Mouse (Mus musculus) ES-Bruce4 (cell line): ENCODE results near the gene Ankrd63. TPM values are rescaled to one million over a fixed set of nuclear protein-coding genes. Genes with fewer than 3 reads are reported as not detected.

ENCODE experiments used
- H3K27ac ChIP-seq: 2 replicates; pipeline ENCODE4 v1.5.1; 2012; ENCODE audit warnings: low read length, inconsistent platforms; ENCODE audit not compliant: insufficient read depth
- H3K27me3 ChIP-seq: 2 replicates; pipeline ENCODE4 v1.6.1; 2012; ENCODE audit warnings: mild to moderate bottlenecking, low read length, inconsistent platforms; ENCODE audit not compliant: control insufficient read depth, poor library complexity, insufficient read depth, severe bottlenecking
- H3K36me3 ChIP-seq: 2 replicates; pipeline ENCODE4 v1.6.1; 2012; ENCODE audit warnings: inconsistent platforms, mild to moderate bottlenecking, low read length, moderate library complexity; ENCODE audit not compliant: control insufficient read depth, poor library complexity, insufficient read depth, severe bottlenecking
- H3K4me1 ChIP-seq: one replicate; pipeline ENCODE4 v1.8.1; 2011; ENCODE audit warnings: low read length; ENCODE audit not compliant: control insufficient read depth, insufficient read depth
- H3K4me3 ChIP-seq: 2 replicates; pipeline ENCODE4 v1.5.1; 2011; ENCODE audit warnings: low read depth, mild to moderate bottlenecking, low read length
- H3K9ac ChIP-seq: 2 replicates; pipeline ENCODE4 v1.6.1; 2012; ENCODE audit warnings: low read depth, mild to moderate bottlenecking, inconsistent platforms; ENCODE audit not compliant: poor library complexity, severe bottlenecking
- H3K9me3 ChIP-seq: replicated peaks from 2 replicates; pipeline ENCODE4 v1.6.1; 2012; ENCODE audit warnings: mild to moderate bottlenecking, low read length, inconsistent platforms; ENCODE audit not compliant: control insufficient read depth, poor library complexity, insufficient read depth, severe bottlenecking
- CTCF ChIP-seq: IDR thresholded peaks from one replicate; pipeline ENCODE4 v1.8.1; 2011; ENCODE audit warnings: low read depth, low read length
- EP300 ChIP-seq: IDR thresholded peaks from 2 replicates; pipeline ENCODE4 v1.6.1; 2011; ENCODE audit warnings: low read depth, low read length; ENCODE audit not compliant: insufficient read depth
- POLR2A ChIP-seq: IDR thresholded peaks from one replicate; pipeline ENCODE4 v1.8.1; 2011; ENCODE audit warnings: low read length; ENCODE audit not compliant: insufficient read depth
- polyA plus RNA-seq: library from polyadenylated mRNA; stranded (reverse); fragments of >200 nt; gene quantifications from 2 replicates; pipeline ENCODE4 v1.2.4, GENCODE M21; 2011; ENCODE audit warnings: low read depth; ENCODE audit not compliant: missing spikeins, insufficient read depth, insufficient read length

Gene Ankrd63
- polyA plus RNA-seq, 1 experiment = not detected

DNA sequence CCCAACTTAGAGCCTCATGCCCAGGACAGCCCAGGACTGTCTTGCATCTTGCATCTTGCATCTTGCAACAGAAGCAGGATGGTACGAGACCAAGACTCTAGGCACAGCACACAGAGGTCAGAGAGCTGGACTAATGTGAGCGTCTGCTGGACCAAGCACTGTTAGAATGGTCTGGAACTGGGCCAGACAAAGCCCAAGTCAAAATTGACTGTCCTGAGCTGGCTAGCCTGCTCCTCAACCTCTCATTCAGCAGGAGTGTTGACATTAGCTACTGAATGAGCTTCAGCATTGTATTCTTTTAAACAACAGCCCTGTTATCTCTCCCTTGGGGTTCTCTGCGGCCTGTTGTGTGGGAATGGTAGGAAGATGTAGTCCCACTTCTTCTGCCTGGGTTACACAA, 24.2 kb downstream of the Ankrd63 start:
- peaks cover 14% of the 10 kb centered on the region for H3K27me3 ChIP-seq
- H3K9ac ChIP-seq = no peak overlapping the region
- no peak overlapping the region for H3K4me3 ChIP-seq
- H3K4me1 ChIP-seq = peaks cover 4% of the 10 kb centered on the region
- no peaks in the 10 kb centered on the region for H3K36me3 ChIP-seq
- TF ChIP-seq POLR2A (no peak), EP300 (no peak), CTCF (no peak)
- H3K27ac ChIP-seq = no peak overlapping the region
- no peaks in the 10 kb centered on the region for H3K9me3 ChIP-seq

DNA sequence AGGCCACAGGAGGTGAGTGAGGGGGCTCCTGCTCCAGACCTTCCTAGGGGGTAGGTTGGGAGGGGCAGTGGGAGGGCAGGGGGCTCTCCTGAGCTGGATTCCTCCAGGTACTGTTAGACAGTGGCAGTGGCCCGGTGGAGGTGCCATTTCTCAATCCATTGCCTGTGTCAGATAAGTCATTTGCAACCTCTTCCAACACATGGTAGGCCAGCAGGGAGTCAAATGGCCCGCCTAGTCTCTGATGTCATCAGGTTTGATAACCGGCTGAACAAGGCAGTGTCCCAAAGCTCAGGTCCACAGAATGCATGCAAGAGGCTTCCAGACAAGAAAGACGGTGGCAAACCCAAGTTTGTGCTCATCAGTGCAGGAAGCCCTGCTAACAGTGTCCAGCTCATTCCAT, 25.9 kb downstream of the Ankrd63 start:
- H3K27ac ChIP-seq = no peak overlapping the region
- H3K4me1 ChIP-seq = peaks cover 6% of the 10 kb centered on the region
- peaks cover 14% of the 10 kb centered on the region for H3K27me3 ChIP-seq
- H3K36me3 ChIP-seq = no peaks in the 10 kb centered on the region
- no peaks in the 10 kb centered on the region for H3K9me3 ChIP-seq
- peak overlapping the region; percentile 81 for H3K9ac ChIP-seq
- TF ChIP-seq EP300 = no peak
- no peak for TF ChIP-seq CTCF
- H3K4me3 ChIP-seq = peak overlapping the region; percentile 76

DNA sequence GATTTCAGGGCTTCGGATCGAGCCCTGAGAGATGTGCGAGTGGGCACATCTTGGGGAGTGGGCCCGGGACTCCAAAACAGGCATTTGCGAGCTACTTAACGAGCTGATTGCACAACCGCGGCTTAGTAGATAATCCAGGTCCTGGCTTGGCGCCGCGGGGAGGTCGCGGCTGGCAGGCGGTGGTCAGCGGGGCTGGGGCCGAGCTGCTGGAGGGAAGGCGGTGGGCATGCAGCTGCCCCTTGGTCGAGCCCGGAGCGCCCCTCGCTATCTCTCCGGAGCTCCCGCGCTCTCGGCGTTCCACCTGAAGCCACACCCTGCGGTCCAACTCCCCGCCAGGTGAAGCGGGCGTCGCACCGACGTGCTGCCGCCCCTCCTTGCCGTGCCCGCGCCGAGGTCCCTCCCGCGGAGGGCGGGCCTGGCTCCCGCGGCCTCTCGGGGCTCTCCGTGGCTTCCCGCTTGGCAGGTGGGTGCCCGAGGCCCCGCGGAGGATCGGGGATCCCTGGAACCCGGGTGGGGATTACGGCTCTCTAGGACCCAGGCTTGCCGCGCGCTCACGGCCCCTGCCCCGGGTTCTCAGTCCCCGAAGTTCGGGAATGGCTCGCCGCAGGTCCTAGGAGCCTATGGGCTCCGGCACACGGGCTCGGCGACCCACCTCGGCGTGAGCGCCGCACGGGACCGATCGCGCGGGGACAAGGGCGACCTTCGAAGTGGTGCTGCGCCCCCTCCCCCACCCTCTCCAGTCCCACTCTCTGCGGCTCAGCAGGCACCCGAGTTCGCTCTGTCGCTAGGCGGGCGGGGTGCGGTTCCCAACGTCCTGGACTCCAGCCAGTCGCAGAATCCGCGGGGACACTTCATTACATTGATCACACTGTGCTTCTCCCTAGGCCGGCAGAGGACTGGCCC, 26.7 kb downstream of the Ankrd63 start:
- no peaks in the 10 kb centered on the region for H3K36me3 ChIP-seq
- H3K4me3 ChIP-seq = peak overlapping the region; percentile 76
- H3K27ac ChIP-seq = no peak overlapping the region
- peaks cover 14% of the 10 kb centered on the region for H3K27me3 ChIP-seq
- peak overlapping the region; percentile 81 for H3K9ac ChIP-seq
- peaks cover 6% of the 10 kb centered on the region for H3K4me1 ChIP-seq
- no peaks in the 10 kb centered on the region for H3K9me3 ChIP-seq
- TF ChIP-seq CTCF (no peak), POLR2A (no peak), EP300 (no peak)

DNA sequence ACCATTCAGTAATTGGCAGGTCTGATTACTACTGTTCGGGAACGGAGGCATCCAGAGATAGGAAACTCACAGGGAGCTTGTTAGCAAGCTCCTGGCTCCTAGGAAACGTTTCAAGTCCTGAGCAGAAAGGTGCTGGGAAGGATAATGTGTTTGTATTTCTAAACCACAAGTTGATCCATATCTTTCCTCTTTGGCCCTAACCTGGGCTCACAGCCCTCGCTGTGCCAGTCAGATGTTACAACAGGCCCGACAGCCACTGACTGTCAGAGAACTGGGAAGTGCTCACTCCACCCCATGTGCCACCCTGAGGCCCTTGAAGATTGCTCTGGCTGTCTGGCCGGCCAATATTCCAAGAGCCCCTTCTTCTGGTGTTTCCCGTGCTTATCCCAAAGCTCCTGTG, 29.3 kb downstream of the Ankrd63 start:
- Histone ChIP-seq H3K27ac (no peak overlapping the region), H3K4me3 (no peak overlapping the region), H3K27me3 (peaks cover 14% of the 10 kb centered on the region), H3K4me1 (peaks cover 6% of the 10 kb centered on the region), H3K9me3 (no peaks in the 10 kb centered on the region), H3K9ac (no peak overlapping the region), H3K36me3 (no peaks in the 10 kb centered on the region)
- no peak for TF ChIP-seq CTCF
- no peak for TF ChIP-seq POLR2A
- TF ChIP-seq EP300 = no peak

DNA sequence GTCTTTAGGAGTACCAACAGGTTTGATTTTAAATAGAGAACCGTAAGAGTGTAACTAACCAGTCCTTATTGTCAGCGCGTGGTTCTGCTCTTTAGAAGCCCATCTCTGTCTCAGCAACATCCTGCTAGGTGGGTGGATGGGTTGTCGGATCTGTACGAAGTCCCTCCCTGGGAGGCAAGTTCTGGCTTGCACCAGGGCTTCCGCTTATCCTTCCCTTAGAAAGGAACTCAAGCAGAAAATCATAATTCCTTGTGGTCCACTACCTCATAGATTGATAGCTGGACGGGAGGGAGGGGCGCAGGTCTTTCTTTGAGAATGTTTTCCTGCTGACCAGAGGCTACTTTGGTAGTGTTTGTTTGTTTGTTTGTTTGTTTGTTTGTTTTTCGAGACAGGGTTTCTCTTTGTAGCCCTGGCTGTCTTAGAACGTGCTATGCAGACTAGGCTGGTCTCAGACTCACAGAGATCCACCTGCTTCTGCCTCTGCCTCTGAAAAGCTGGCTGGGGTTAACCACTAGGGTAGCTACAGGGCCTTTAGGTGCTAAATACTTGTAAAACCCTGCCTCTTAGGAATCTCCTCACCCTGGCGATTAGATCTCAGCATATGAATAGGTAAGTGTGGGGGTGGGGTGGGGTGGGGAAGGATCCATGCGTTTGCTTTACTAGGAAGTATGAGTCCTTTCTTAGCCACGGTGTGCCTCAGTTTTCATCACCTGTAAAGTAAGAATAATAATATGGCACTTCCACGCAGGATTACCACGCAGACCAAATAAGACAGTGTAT, 29.9 kb downstream of the Ankrd63 start:
- no peak overlapping the region for H3K9ac ChIP-seq
- no peaks in the 10 kb centered on the region for H3K9me3 ChIP-seq
- H3K4me3 ChIP-seq = no peak overlapping the region
- H3K27me3 ChIP-seq = peaks cover 14% of the 10 kb centered on the region
- 0 out of 2 replicates have a peak overlapping the region, but pooled peaks have one; percentile 4 for H3K27ac ChIP-seq
- no peaks in the 10 kb centered on the region for H3K36me3 ChIP-seq
- H3K4me1 ChIP-seq = peaks cover 6% of the 10 kb centered on the region
- TF ChIP-seq CTCF (no peak), POLR2A (no peak), EP300 (no peak)

DNA sequence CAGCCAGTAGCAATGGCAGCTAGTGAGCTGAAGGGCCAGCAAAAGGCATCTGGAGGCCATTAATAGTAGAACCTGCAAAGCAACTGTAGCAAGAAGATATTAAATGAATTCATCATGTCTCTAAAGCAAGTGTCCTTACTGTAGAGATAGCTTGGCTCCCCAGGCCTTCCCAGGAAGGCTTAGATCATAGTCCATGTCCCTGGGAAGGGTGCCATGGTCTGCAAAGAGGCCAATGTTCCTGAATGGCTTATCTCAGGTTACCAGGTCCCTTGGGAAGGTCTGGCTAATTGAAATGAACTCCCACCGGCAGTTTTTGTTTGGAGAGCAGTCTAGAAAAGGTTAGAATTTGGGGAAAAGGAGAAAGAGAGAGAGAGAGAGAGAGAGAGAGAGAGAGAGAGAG, 32.0 kb downstream of the Ankrd63 start:
- TF ChIP-seq EP300 = no peak
- TF ChIP-seq CTCF = no peak
- no peak for TF ChIP-seq POLR2A
- H3K9me3 ChIP-seq = no peaks in the 10 kb centered on the region

More for the DNA sequence above, 32.0 kb downstream of the Ankrd63 start:
- peaks cover under 1% of the 10 kb centered on the region; the same call in 1 of the 2 replicates for H3K27me3 ChIP-seq
- H3K9ac ChIP-seq = no peak overlapping the region
- peaks cover 6% of the 10 kb centered on the region for H3K4me1 ChIP-seq
- no peak overlapping the region for H3K4me3 ChIP-seq
- H3K27ac ChIP-seq = no peak overlapping the region
- H3K36me3 ChIP-seq = no peaks in the 10 kb centered on the region
